Mouse (Mus musculus) lung, embryonic 14.5 days (tissue): ENCODE results near the gene Cdc42. TPM values are rescaled to one million over a fixed set of nuclear protein-coding genes. Genes with fewer than 3 reads are reported as not detected.

Experiments used
- ATAC-seq: fragments of 200-750 bp; cut with Nextera tagmentation; 2 replicates; pipeline ENCODE4 v1.8.0; 2017; ENCODE audit warnings: mild to moderate bottlenecking, moderate TSS enrichment, moderate library complexity; ENCODE audit not compliant: insufficient read depth
- DNase-seq: peaks from one replicate; pipeline ENCODE4 v3.0.0-alpha.2; 2015
- H3K27ac ChIP-seq: fragments of 300-500 bp; sonication (generic); 2 replicates; pipeline ENCODE4 v1.5.1; 2014; ENCODE audit warnings: low read depth, mild to moderate bottlenecking, moderate library complexity
- H3K27me3 ChIP-seq: fragments of 300-500 bp; sonication (generic); 2 replicates; pipeline ENCODE4 v1.6.1; 2014; ENCODE audit warnings: low read length, control low read depth; ENCODE audit not compliant: insufficient read depth
- H3K36me3 ChIP-seq: fragments of 300-500 bp; sonication (generic); 2 replicates; pipeline ENCODE4 v1.6.1; 2014; ENCODE audit warnings: control low read depth; ENCODE audit not compliant: insufficient read depth
- H3K4me1 ChIP-seq: fragments of 300-500 bp; sonication (generic); 2 replicates; pipeline ENCODE4 v1.6.1; 2014; ENCODE audit warnings: antibody characterized with exemption, control low read depth; ENCODE audit not compliant: insufficient read depth
- H3K4me2 ChIP-seq: fragments of 300-500 bp; sonication (generic); 2 replicates; pipeline ENCODE4 v1.6.1; 2014; ENCODE audit warnings: mild to moderate bottlenecking
- H3K4me3 ChIP-seq: fragments of 300-500 bp; sonication (generic); 2 replicates; pipeline ENCODE4 v1.5.1; 2014; ENCODE audit warnings: low read depth, low read length
- H3K9ac ChIP-seq: fragments of 300-500 bp; sonication (generic); 2 replicates; pipeline ENCODE4 v1.6.1; 2014
- H3K9me3 ChIP-seq: fragments of 300-500 bp; sonication (generic); 2 replicates; pipeline ENCODE4 v1.6.1; 2016; ENCODE audit warnings: low read depth, low read length, control low read depth
- CTCF ChIP-seq: IDR thresholded peaks from 2 replicates; pipeline ENCODE4 v1.5.1; 2016; ENCODE audit warnings: antibody characterized with exemption, low read depth
- WGBS: fragments of 180-500 bp; shearing (Covaris S2); extraction: QIAGEN DNeasy Blood & Tissue Kit; methylation state at CpG from one replicate; pipeline ENCODE4 v1.1.7; 2014; 5-methylcytosine and 5-hydroxymethylcytosine counted together
- polyA plus RNA-seq: library from polyadenylated mRNA; unstranded; fragments of >200 nt; fragmentation: Nextera tagmentation; extraction: Ambion mirVana; gene quantifications from 2 replicates; pipeline ENCODE4 v1.2.1, GENCODE M21; 2014

Gene Cdc42
- polyA plus RNA-seq, 1 experiment from 2014 or later: 690 TPM

- Histone ChIP-seq H3K36me3 (no peaks in the 10 kb centered on the region), H3K9me3 (no peaks in the 10 kb centered on the region), H3K4me2 (no peak overlapping the region), H3K9ac (no peak overlapping the region), H3K4me3 (no peak overlapping the region), H3K27ac (no peak overlapping the region), H3K27me3 (no peaks in the 10 kb centered on the region), H3K4me1 (no peaks in the 10 kb centered on the region)
- TF ChIP-seq CTCF: no peak
- ATAC-seq (no peak), DNase-seq (no peak)
- 53% methylated on average over 3 of the region's 3 CpGs for WGBS
Observed at GRCm38 (mm10) chr4:137360996-137361395, 3.5 kb upstream of the Cdc42 start.

DNA sequence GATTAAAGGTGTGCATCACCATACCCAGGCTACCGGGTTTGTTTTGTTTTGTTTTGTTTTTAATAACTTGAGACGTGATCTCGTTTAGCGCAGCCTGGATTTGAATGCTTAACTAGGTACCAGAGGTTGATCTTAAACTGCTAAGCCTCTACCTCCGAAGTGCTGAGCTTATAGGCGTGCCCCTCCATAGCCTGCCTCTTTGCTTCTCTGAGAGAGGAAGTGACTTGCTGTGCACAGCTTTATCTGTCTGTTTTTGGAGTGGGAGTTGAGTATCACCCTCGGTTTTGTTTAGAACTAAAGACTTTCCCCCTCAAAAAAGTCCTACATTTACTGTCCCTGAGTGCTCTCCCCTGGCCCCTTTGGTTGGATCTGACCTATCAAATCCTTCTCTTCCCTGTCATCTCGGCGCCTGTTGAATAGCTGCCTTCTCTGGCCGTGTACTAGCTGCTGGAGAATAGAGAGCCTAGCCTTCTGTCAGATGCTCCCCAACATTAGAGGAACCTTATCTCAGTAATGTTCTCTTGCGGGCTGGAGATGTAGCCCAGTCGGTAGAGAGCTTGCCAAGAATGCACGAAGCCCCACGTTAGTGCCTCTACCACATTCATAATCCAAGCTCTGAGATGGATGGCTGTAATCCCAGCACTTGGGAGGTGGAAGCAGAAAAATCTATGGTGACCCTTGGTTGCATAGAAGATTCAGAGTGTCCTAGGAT is 927 bp upstream of the Cdc42 start:
- H3K4me2 ChIP-seq: peak overlapping the region; percentile 86; the same call in 1 of the 2 replicates
- H3K27me3 ChIP-seq: no peaks in the 10 kb centered on the region
- H3K9ac ChIP-seq: no peak overlapping the region
- TF ChIP-seq CTCF: no peak
- no peak for ATAC-seq
- no peak for DNase-seq
- H3K4me3 ChIP-seq: no peak overlapping the region
- WGBS: 44% methylated on average over 14 of the region's 14 CpGs
- H3K36me3 ChIP-seq: no peaks in the 10 kb centered on the region
- no peak overlapping the region for H3K27ac ChIP-seq
- no peaks in the 10 kb centered on the region for H3K9me3 ChIP-seq
- H3K4me1 ChIP-seq: peaks cover 3% of the 10 kb centered on the region; the same call in 1 of the 2 replicates

GRCm38 (mm10) chr4:137356674-137357510 is 628 bp downstream of the Cdc42 start:
- peak overlapping the region; percentile 98 for H3K4me3 ChIP-seq
- no peak for TF ChIP-seq CTCF
- DNase-seq: peak; percentile 77
- no peaks in the 10 kb centered on the region for H3K9me3 ChIP-seq
- peak; percentile 83 for ATAC-seq
- under 1% methylated on average over 57 of the region's 90 CpGs for WGBS
- peak overlapping the region; percentile 97 for H3K27ac ChIP-seq
- H3K4me2 ChIP-seq: peak overlapping the region; percentile 86
- no peaks in the 10 kb centered on the region for H3K36me3 ChIP-seq
- H3K27me3 ChIP-seq: no peaks in the 10 kb centered on the region
- H3K9ac ChIP-seq: peak overlapping the region; percentile 99
- H3K4me1 ChIP-seq: peaks cover 3% of the 10 kb centered on the region; the same call in 1 of the 2 replicates

DNA sequence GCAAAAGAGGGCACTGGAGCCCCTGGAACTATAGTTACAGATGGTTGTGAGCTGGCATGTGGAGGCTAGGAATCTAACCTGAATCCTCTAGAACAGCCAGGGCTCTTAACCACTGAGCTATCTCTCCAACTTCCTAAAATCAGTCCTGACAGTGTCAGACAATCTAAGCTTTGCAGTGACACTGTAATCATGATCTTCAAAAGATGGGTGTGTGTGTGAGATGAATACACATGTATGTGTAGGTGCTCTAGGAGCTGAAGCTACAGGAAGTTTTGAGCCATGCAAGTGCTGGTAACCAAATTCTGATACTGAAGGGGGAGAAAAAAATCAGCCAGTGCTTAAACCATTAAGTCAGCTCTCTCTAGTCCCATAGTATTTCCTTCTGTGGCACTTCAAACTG is 6.9 kb downstream of the Cdc42 start:
- DNase-seq (no peak), ATAC-seq (no peak)
- H3K4me1 ChIP-seq: peaks cover 3% of the 10 kb centered on the region; the same call in 1 of the 2 replicates
- no peak overlapping the region for H3K4me3 ChIP-seq
- no peaks in the 10 kb centered on the region for H3K27me3 ChIP-seq
- no peak overlapping the region for H3K9ac ChIP-seq
- no peak overlapping the region for H3K27ac ChIP-seq
- no peak for TF ChIP-seq CTCF
- H3K9me3 ChIP-seq: no peaks in the 10 kb centered on the region
- no peak overlapping the region for H3K4me2 ChIP-seq
- H3K36me3 ChIP-seq: peaks cover 17% of the 10 kb centered on the region

DNA sequence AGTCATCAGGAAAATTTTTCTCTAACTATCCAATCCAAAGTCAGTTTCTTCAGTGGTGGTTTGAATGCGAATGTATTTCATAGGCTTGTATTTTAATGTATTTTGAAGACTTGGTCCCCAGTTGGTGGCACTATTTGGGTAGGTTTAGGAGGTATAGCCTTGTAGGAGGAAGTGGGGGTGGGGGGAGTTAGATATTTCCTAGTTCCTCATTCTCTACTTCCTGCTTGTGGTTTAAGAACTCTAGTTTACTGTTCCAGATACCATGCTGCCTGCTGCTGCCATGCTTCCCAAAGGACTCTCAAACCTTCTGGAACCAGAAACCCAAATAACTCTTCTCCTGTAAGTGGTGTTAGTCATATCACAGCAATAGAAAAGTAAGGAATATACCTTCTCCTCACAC is 11.7 kb downstream of the Cdc42 start:
- Histone ChIP-seq H3K9ac (no peak overlapping the region), H3K4me2 (no peak overlapping the region), H3K27me3 (no peaks in the 10 kb centered on the region), H3K4me3 (no peak overlapping the region), H3K36me3 (peaks cover 26% of the 10 kb centered on the region), H3K27ac (no peak overlapping the region), H3K9me3 (no peaks in the 10 kb centered on the region), H3K4me1 (no peaks in the 10 kb centered on the region)
- ATAC-seq (no peak), DNase-seq (no peak)
- no peak for TF ChIP-seq CTCF
- 85% methylated on average over 1 of the region's 1 CpGs for WGBS

GRCm38 (mm10) chr4:137345112-137345511 is 12.4 kb downstream of the Cdc42 start:
- H3K9ac ChIP-seq: no peak overlapping the region
- no peak for DNase-seq
- H3K27me3 ChIP-seq: no peaks in the 10 kb centered on the region
- no peak overlapping the region for H3K4me3 ChIP-seq
- 75% methylated on average over 2 of the region's 2 CpGs for WGBS
- H3K9me3 ChIP-seq: no peaks in the 10 kb centered on the region
- ATAC-seq: no peak
- peaks cover 26% of the 10 kb centered on the region for H3K36me3 ChIP-seq
- no peak overlapping the region for H3K4me2 ChIP-seq
- no peaks in the 10 kb centered on the region for H3K4me1 ChIP-seq
- no peak for TF ChIP-seq CTCF
- no peak overlapping the region for H3K27ac ChIP-seq

GRCm38 (mm10) chr4:137342816-137343215 is 14.7 kb downstream of the Cdc42 start:
- no peaks in the 10 kb centered on the region for H3K4me1 ChIP-seq
- peaks cover 26% of the 10 kb centered on the region for H3K36me3 ChIP-seq
- H3K27me3 ChIP-seq: no peaks in the 10 kb centered on the region
- ATAC-seq: no peak
- no peak overlapping the region for H3K27ac ChIP-seq
- H3K9me3 ChIP-seq: no peaks in the 10 kb centered on the region
- DNase-seq: peak; percentile 7
- H3K4me3 ChIP-seq: no peak overlapping the region
- TF ChIP-seq CTCF: no peak
- no peak overlapping the region for H3K4me2 ChIP-seq
- WGBS: 70% methylated on average over 1 of the region's 1 CpGs
- no peak overlapping the region for H3K9ac ChIP-seq
